Mouse (Mus musculus) small intestine, adult 2 months (tissue): ENCODE data around the gene Drosha.

ENCODE experiments used
- CTCF ChIP-seq: fragments of 200-500 bp; IDR thresholded peaks from 2 replicates; pipeline ENCODE4 v1.5.1; 2012; ENCODE audit warnings: low read depth, mild to moderate bottlenecking, control low read depth, inconsistent platforms, low read length, moderate library complexity, mixed read lengths; ENCODE audit not compliant: insufficient replicate concordance, insufficient read length; ENCODE audit errors: extremely low read depth
- POLR2A ChIP-seq: fragments of 200-500 bp; IDR thresholded peaks from 2 replicates; pipeline ENCODE4 v1.6.1; 2012; ENCODE audit warnings: low read depth, mild to moderate bottlenecking, control low read depth, inconsistent platforms, low read length, moderate library complexity

DNA sequence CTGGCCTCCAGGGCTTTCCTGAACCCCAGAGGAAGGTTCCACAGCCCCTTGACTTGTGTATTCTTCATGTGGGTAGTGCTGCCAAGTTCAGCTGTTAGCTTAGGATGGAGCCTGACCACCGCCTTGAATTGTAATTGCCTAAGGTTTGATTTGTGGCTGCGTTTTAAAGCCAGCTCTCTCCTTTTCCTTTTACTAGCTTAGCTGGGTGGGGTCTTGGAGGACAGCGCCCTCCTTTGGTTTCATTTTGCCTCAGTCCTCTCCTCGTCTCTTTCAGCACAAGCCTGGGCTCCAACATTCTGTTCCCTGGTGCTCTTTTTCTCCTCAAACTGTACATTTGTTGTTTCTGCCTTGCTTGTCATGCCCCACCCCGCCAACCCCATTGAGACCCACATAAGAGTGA, 133.4 kb downstream of the Drosha start:
- no peak for TF ChIP-seq POLR2A
- no peak for TF ChIP-seq CTCF
